Mouse (Mus musculus): Measurements from ENCODE around the gene Relt. TPM values are rescaled to one million over a fixed set of nuclear protein-coding genes. Genes with fewer than 3 reads are reported as not detected.

Gene Relt
- polyA plus RNA-seq, 1 experiment from 2014 or later: 17.8 TPM

DNA sequence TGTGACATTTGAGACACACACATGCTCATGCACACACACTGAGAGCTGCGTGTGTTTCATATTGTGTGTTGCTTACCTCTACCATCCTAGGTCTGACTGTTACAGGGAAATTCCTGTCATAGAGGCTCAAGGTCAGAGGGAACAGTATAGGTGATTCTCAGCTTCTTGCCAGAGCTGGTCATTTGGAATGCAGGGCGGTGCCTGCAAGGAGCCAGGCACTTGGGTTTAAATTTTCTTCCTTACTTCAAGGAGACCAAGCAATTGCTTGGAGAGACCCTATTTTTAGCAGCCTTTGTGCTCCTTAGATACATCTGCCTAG is 45.8 kb downstream of the Relt start:
- no peak overlapping the region for H3K4me3 ChIP-seq
- H3K27me3 ChIP-seq (replicated peaks): no peaks in the 10 kb centered on the region
- 66% methylated on average over 2 of the region's 2 CpGs for WGBS (ENCODE audit: insufficient replicate concordance)
- no peaks in the 10 kb centered on the region for H3K36me3 ChIP-seq
- peaks cover 4% of the 10 kb centered on the region; the same call in 1 of the 2 replicates for H3K4me1 ChIP-seq
- H3K27ac ChIP-seq: no peak overlapping the region
- no peak overlapping the region for H3K9ac ChIP-seq
- H3K9me3 ChIP-seq (replicated peaks): no peaks in the 10 kb centered on the region
- H3K4me2 ChIP-seq: no peak overlapping the region
- no peak for ATAC-seq

DNA sequence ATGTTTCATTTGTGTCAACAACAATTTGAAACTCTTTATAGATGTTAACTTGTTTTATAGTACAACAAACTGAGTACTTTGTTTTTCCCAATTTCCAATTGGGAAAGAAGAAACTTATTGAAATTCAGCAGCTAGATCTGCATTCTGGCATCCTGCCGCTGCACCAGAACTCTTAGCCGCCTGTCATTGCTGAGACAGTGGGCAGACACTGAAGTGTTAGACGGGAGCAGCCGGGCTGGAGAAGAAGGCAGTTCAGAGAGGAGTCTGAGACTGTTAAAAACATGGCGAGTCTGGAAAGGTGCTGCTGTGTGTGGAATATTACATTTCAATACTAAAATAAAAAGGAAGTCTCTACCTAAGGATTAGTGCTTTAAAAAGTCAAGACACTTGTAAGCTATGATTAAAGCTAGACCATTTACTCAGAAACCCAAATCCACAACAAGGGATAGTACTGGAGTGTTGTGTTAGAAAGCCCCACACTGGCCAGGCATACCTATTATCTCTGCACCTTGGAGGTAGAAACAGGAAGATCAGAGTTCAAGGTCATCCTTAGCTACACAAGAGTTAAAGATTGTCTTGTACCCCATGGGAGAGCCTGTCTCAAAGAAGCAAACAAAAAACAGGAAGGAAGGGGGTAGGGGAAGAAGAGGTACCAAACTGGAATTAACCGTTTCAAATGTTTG is 46.3 kb downstream of the Relt start:
- H3K36me3 ChIP-seq: no peaks in the 10 kb centered on the region
- no peak overlapping the region; the same call in 1 of the 2 replicates for H3K27ac ChIP-seq
- H3K4me1 ChIP-seq: peaks cover 4% of the 10 kb centered on the region; the same call in 1 of the 2 replicates
- 57% methylated on average over 6 of the region's 6 CpGs for WGBS (ENCODE audit: insufficient replicate concordance)
- no peak for ATAC-seq
- H3K4me3 ChIP-seq: no peak overlapping the region
- H3K9me3 ChIP-seq (replicated peaks): no peaks in the 10 kb centered on the region
- H3K4me2 ChIP-seq: no peak overlapping the region
- no peaks in the 10 kb centered on the region for H3K27me3 ChIP-seq (replicated peaks)
- H3K9ac ChIP-seq: no peak overlapping the region

DNA sequence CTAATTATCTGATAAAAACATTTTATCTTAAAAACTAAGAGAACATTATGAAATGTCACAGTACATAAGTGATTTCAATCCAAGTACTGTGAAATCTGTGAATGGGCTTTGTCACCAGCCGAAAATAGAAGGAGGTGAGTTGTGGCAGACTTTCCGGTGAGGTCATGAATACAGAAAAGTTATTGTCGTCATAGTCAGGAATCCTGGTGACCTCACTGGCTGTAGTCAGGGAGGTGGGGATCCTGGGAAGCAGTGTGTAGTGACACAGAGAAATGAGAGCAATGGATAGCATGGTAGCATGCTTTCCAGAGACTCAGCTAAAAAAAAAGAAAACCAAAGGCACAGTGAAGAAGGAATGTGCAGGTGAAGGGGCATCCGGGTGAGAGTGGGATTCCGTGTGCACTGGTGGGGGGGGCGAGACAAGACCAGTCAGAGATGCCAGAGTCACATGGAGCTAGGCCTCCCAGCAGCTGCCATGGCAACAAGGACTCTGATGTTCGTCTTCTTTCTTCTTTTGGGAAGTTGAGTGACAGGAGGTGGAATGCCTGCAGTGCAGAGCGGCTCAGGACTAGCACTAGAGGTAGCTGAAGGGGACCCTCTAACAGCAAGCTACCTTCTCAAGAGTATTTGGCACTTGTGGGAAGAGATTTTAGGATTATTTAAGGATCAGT is 47.2 kb downstream of the Relt start:
- Histone ChIP-seq H3K36me3 (no peaks in the 10 kb centered on the region), H3K27ac (no peak overlapping the region), H3K4me3 (no peak overlapping the region), H3K4me2 (no peak overlapping the region), H3K9me3 (replicated peaks) (no peaks in the 10 kb centered on the region), H3K4me1 (peaks cover 4% of the 10 kb centered on the region; the same call in 1 of the 2 replicates), H3K27me3 (replicated peaks) (no peaks in the 10 kb centered on the region), H3K9ac (no peak overlapping the region)
- WGBS (ENCODE audit: insufficient replicate concordance): 73% methylated on average over 8 of the region's 8 CpGs
- ATAC-seq: no peak

GRCm38 (mm10) chr7:100812641-100813040 is 50.6 kb downstream of the Relt start:
- H3K9ac ChIP-seq: no peak overlapping the region
- no peaks in the 10 kb centered on the region for H3K36me3 ChIP-seq
- no peak overlapping the region for H3K4me3 ChIP-seq
- WGBS (ENCODE audit: insufficient replicate concordance): 72% methylated on average over 5 of the region's 5 CpGs
- 0 out of 2 replicates have a peak, but pooled peaks cover 4% of the 10 kb centered on the region for H3K4me1 ChIP-seq
- no peak overlapping the region for H3K27ac ChIP-seq
- no peak overlapping the region for H3K4me2 ChIP-seq
- H3K27me3 ChIP-seq (replicated peaks): no peaks in the 10 kb centered on the region
- H3K9me3 ChIP-seq (replicated peaks): no peaks in the 10 kb centered on the region
- ATAC-seq: no peak

GRCm38 (mm10) chr7:100811912-100812311 is 51.3 kb downstream of the Relt start:
- Histone ChIP-seq H3K4me3 (no peak overlapping the region), H3K9ac (no peak overlapping the region), H3K9me3 (replicated peaks) (no peaks in the 10 kb centered on the region), H3K4me2 (no peak overlapping the region), H3K4me1 (no peaks in the 10 kb centered on the region), H3K27me3 (replicated peaks) (no peaks in the 10 kb centered on the region), H3K36me3 (no peaks in the 10 kb centered on the region), H3K27ac (no peak overlapping the region)
- ATAC-seq: no peak
- 75% methylated on average over 5 of the region's 5 CpGs for WGBS (ENCODE audit: insufficient replicate concordance)

- no peak overlapping the region for H3K4me2 ChIP-seq
- H3K36me3 ChIP-seq: no peaks in the 10 kb centered on the region
- no peaks in the 10 kb centered on the region for H3K9me3 ChIP-seq (replicated peaks)
- no peak for ATAC-seq
- no peak overlapping the region for H3K4me3 ChIP-seq
- H3K27ac ChIP-seq: no peak overlapping the region
- no peaks in the 10 kb centered on the region for H3K27me3 ChIP-seq (replicated peaks)
- peaks cover 4% of the 10 kb centered on the region; the same call in 1 of the 2 replicates for H3K4me1 ChIP-seq
- WGBS (ENCODE audit: insufficient replicate concordance): 67% methylated on average over 2 of the region's 2 CpGs
- H3K9ac ChIP-seq: peak overlapping the region; percentile 6; the same call in 1 of the 2 replicates
Measured at GRCm38 (mm10) chr7:100805391-100805790, 57.9 kb downstream of the Relt start.

- WGBS (ENCODE audit: insufficient replicate concordance): 25% methylated on average over 3 of the region's 3 CpGs
- peaks cover 7% of the 10 kb centered on the region for H3K4me1 ChIP-seq
- ATAC-seq: no peak
- no peaks in the 10 kb centered on the region for H3K27me3 ChIP-seq (replicated peaks)
- no peak overlapping the region for H3K4me2 ChIP-seq
- no peak overlapping the region for H3K9ac ChIP-seq
- no peaks in the 10 kb centered on the region for H3K9me3 ChIP-seq (replicated peaks)
- no peak overlapping the region for H3K27ac ChIP-seq
- no peak overlapping the region for H3K4me3 ChIP-seq
- H3K36me3 ChIP-seq: no peaks in the 10 kb centered on the region
Measured at GRCm38 (mm10) chr7:100798810-100799209, 64.4 kb downstream of the Relt start.

Small RNAs within 50 kb of the gene (microRNA-seq; reads per million reads assigned to microRNA genes)
- 85.8 reads per million, percentile 46 among the genes with 10 or more reads in this experiment for gene Mir3102

Other genes with a start within 250 kb of the Relt start
- gene Plekhb1, start 201.0 kb downstream of the Relt start, polyA plus RNA-seq (2016; fragmentation: Nextera tagmentation; extraction: Ambion mirVana): 0.26 and 0.43 TPM in 2 replicates
- gene Fam168a, start 156.8 kb downstream of the Relt start, polyA plus RNA-seq (2016; fragmentation: Nextera tagmentation; extraction: Ambion mirVana): 7.1 and 8.9 TPM in 2 replicates
- gene Arhgef17, start 68.7 kb upstream of the Relt start, polyA plus RNA-seq (2016; fragmentation: Nextera tagmentation; extraction: Ambion mirVana): 1.7 and 2.2 TPM in 2 replicates
- 3.4 and 3.6 TPM in 2 replicates for gene P2ry6, start 111.2 kb upstream of the Relt start, polyA plus RNA-seq (2016; fragmentation: Nextera tagmentation; extraction: Ambion mirVana)
- gene P2ry2, start 149.4 kb upstream of the Relt start, polyA plus RNA-seq (2016; fragmentation: Nextera tagmentation; extraction: Ambion mirVana): 1.2 TPM in 2 replicates
- 8.0 and 8.8 TPM in 2 replicates for gene Fchsd2, start 229.4 kb upstream of the Relt start, polyA plus RNA-seq (2016; fragmentation: Nextera tagmentation; extraction: Ambion mirVana)